Mouse (Mus musculus): ENCODE measurements around the gene Slc5a5. TPM values are rescaled to one million over a fixed set of nuclear protein-coding genes. Genes with fewer than 3 reads are reported as not detected.

The Slc5a5 gene
- polyA plus RNA-seq, 1 experiment from 2014 or later: 0.20 TPM

DNA sequence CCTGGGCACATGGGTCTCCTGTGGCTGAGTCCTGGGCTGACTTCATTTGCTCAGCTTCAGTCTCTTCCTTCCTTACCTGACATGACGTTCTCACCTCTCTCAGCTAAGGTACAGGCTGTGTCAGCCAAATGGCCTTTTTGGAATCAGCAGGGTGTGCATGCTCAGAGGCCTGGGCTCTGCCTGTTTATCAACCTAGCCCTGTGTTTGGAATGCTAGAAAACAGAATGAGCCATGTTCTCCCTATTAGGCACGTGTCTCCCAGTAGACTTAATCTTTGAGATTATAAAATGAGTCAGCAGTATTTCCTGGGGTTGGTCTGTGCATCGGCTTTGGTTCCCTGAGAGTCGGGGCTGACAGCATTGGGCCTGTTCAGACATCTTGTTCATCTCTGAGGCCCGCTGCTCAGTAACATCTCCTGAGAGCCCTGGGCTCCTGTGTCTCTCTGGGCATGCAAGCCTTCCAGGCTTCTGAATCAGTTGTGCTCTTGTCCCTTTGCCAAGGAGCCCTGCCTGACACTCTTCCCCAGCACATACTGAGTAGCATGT lies 36.3 kb upstream of the Slc5a5 start:
- 65% methylated on average over 5 of the region's 5 CpGs for WGBS
- no peak for ATAC-seq
- Histone ChIP-seq H3K9ac (ENCODE audit: low read depth, low read length) (no peak overlapping the region), H3K4me2 (replicated peaks; ENCODE audit: low read depth) (no peak overlapping the region), H3K27ac (ENCODE audit: low read depth, low read length) (no peak overlapping the region), H3K4me1 (replicated peaks; ENCODE audit: control insufficient read depth, insufficient read depth, low read length) (no peaks in the 10 kb centered on the region), H3K36me3 (ENCODE audit: control insufficient read depth, insufficient read depth) (no peaks in the 10 kb centered on the region), H3K27me3 (replicated peaks; ENCODE audit: control insufficient read depth, insufficient read depth, low read length) (no peaks in the 10 kb centered on the region), H3K4me3 (ENCODE audit: low read depth, low read length) (no peak overlapping the region), H3K9me3 (ENCODE audit: control insufficient read depth) (no peaks in the 10 kb centered on the region)
- no peak for TF ChIP-seq CTCF (IDR thresholded peaks at IDR 0.05; ENCODE audit: low read depth)

DNA sequence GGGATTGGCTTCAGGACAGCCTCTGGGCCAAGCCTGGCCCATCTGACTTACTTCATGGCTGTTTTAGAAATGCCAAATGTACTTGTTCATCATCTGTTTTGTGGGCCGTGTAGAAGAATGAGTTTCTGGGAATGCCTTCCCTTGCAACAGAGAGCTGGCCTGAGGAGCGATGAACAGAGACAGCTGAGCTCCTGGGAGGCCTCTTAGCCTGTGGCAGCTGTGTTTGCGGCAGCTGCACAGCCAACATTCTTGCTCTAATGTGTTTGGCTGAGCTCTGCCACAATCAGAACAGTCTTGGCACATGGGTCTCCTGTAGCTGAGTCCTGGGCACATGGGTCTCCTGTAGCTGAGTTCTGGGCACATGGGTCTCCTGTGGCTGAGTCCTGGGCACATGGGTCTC lies 35.5 kb upstream of the Slc5a5 start:
- no peak overlapping the region for H3K4me2 ChIP-seq (replicated peaks; ENCODE audit: low read depth)
- 71% methylated on average over 3 of the region's 3 CpGs for WGBS
- no peak for ATAC-seq
- H3K4me3 ChIP-seq (ENCODE audit: low read depth, low read length): no peak overlapping the region
- no peaks in the 10 kb centered on the region for H3K4me1 ChIP-seq (replicated peaks; ENCODE audit: control insufficient read depth, insufficient read depth, low read length)
- H3K27ac ChIP-seq (ENCODE audit: low read depth, low read length): no peak overlapping the region
- H3K9me3 ChIP-seq (ENCODE audit: control insufficient read depth): no peaks in the 10 kb centered on the region
- TF ChIP-seq CTCF (IDR thresholded peaks at IDR 0.05; ENCODE audit: low read depth): no peak
- H3K27me3 ChIP-seq (replicated peaks; ENCODE audit: control insufficient read depth, insufficient read depth, low read length): no peaks in the 10 kb centered on the region
- H3K36me3 ChIP-seq (ENCODE audit: control insufficient read depth, insufficient read depth): no peaks in the 10 kb centered on the region
- H3K9ac ChIP-seq (ENCODE audit: low read depth, low read length): no peak overlapping the region

DNA sequence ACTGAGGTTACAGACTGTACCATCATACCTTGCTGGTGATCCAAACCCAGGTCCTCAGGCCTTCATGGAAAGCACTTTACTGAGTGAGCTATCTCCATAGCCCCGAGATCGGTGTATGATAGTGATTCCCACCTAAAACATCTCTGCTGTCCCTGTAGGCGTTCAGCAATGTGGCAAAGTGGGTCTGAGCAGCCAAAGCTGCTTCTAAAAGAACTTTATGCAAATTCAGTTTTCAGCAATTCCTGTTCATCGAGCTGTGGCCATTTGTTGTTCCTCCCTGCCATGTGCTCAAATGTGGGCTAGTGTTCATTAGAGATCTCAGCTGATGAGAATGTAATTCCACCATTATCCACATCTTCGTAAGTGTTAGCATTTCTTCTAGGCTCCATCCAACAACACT lies 33.8 kb upstream of the Slc5a5 start:
- WGBS: 84% methylated on average over 5 of the region's 5 CpGs
- Histone ChIP-seq H3K27me3 (replicated peaks; ENCODE audit: control insufficient read depth, insufficient read depth, low read length) (no peaks in the 10 kb centered on the region), H3K4me1 (replicated peaks; ENCODE audit: control insufficient read depth, insufficient read depth, low read length) (no peaks in the 10 kb centered on the region), H3K4me3 (ENCODE audit: low read depth, low read length) (no peak overlapping the region), H3K9ac (ENCODE audit: low read depth, low read length) (no peak overlapping the region), H3K27ac (ENCODE audit: low read depth, low read length) (no peak overlapping the region), H3K36me3 (ENCODE audit: control insufficient read depth, insufficient read depth) (0 out of 2 replicates have a peak, but pooled peaks cover 1% of the 10 kb centered on the region), H3K9me3 (ENCODE audit: control insufficient read depth) (no peaks in the 10 kb centered on the region), H3K4me2 (replicated peaks; ENCODE audit: low read depth) (no peak overlapping the region)
- no peak for ATAC-seq
- TF ChIP-seq CTCF (IDR thresholded peaks at IDR 0.05; ENCODE audit: low read depth): no peak

DNA sequence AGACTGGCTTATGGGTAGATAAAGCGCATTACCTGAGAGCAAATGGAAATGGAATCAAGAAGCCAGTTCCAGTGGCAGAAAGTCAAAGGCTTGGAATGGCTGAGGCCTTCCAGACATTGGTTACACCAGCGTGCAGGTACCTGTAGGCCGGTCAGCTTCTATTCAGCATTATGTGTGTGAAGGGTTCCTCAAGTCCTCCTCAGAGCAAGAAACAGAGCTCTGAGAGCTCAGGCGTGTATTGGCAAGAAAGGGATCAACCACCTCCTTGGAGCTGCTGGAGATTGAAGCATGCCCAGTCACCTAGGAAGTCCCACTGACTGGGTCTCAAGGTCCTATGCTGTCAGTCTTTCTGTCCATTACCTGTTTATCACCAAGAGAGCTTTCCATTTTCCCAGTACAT lies 33.2 kb upstream of the Slc5a5 start:
- no peak for ATAC-seq
- no peak overlapping the region for H3K4me2 ChIP-seq (replicated peaks; ENCODE audit: low read depth)
- H3K4me1 ChIP-seq (replicated peaks; ENCODE audit: control insufficient read depth, insufficient read depth, low read length): no peaks in the 10 kb centered on the region
- 0 out of 2 replicates have a peak, but pooled peaks cover 5% of the 10 kb centered on the region for H3K36me3 ChIP-seq (ENCODE audit: control insufficient read depth, insufficient read depth)
- no peak overlapping the region for H3K4me3 ChIP-seq (ENCODE audit: low read depth, low read length)
- H3K27ac ChIP-seq (ENCODE audit: low read depth, low read length): no peak overlapping the region
- no peak overlapping the region for H3K9ac ChIP-seq (ENCODE audit: low read depth, low read length)
- TF ChIP-seq CTCF (IDR thresholded peaks at IDR 0.05; ENCODE audit: low read depth): no peak
- 90% methylated on average over 4 of the region's 4 CpGs for WGBS
- no peaks in the 10 kb centered on the region for H3K9me3 ChIP-seq (ENCODE audit: control insufficient read depth)
- no peaks in the 10 kb centered on the region for H3K27me3 ChIP-seq (replicated peaks; ENCODE audit: control insufficient read depth, insufficient read depth, low read length)

DNA sequence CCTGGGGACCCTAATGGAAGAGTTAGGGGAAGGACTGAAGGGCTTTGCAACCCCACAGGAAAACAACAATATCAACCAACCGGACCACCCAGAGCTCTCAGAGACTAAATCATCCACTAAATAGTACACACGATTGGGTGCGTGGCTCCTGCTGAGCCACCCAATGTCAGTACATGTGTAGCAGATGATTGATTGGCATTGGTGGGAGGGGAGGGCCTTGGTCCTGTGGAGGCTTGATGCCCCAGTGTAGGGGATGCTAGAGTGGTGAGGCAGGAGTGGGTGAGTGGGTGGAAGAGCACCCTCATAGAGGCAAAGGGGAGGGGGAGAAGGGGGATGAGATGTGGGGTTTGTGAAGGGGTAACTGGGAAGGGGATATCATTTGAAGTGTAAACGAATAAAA lies 31.6 kb upstream of the Slc5a5 start:
- no peaks in the 10 kb centered on the region for H3K9me3 ChIP-seq (ENCODE audit: control insufficient read depth)
- H3K4me3 ChIP-seq (ENCODE audit: low read depth, low read length): no peak overlapping the region
- 89% methylated on average over 4 of the region's 4 CpGs for WGBS
- H3K27ac ChIP-seq (ENCODE audit: low read depth, low read length): no peak overlapping the region
- H3K9ac ChIP-seq (ENCODE audit: low read depth, low read length): no peak overlapping the region
- no peak overlapping the region for H3K4me2 ChIP-seq (replicated peaks; ENCODE audit: low read depth)
- ATAC-seq: no peak
- no peaks in the 10 kb centered on the region for H3K27me3 ChIP-seq (replicated peaks; ENCODE audit: control insufficient read depth, insufficient read depth, low read length)
- H3K36me3 ChIP-seq (ENCODE audit: control insufficient read depth, insufficient read depth): 0 out of 2 replicates have a peak, but pooled peaks cover 5% of the 10 kb centered on the region
- H3K4me1 ChIP-seq (replicated peaks; ENCODE audit: control insufficient read depth, insufficient read depth, low read length): no peaks in the 10 kb centered on the region
- no peak for TF ChIP-seq CTCF (IDR thresholded peaks at IDR 0.05; ENCODE audit: low read depth)

DNA sequence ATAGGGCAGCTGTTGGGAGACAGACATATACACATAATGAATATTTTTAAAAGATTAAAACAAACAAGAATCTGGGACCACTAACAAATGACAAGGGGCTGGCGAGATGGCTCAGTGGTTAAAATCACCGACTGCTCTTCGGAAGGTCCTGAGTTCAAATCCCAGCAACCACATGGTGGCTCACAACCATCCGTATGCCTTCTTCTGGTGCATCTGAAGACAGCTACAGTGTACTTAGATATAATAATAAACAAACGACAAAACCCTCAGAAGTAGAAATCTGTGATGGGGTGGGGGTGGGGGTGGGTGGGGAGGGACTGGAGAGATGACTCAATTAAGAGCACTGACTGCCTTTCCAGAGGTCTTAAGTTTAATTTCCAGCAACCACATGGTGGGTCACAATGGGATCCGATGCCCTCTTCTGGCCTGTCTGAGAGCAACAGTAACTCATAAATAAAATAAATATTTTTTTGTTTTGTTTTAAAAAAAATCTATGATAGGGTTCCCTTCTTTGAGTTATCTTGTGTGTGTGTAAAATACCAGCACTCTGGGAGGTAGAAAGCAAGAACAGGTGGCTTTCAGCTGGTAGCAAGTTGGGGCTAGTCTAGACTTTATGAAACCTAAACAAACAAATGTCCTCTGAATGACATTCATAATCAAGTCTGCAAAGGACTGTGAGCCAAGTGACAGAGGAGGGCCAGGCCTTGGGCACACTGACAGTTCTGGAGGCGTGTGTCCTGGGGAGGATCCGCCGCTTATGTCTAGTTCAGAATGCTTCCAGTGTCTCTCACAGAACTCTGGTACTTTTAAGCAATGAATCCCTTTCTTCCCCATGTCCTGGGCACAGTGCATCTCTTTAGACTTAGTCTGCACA lies 27.7 kb upstream of the Slc5a5 start:
- H3K9me3 ChIP-seq (ENCODE audit: control insufficient read depth): no peaks in the 10 kb centered on the region
- H3K4me1 ChIP-seq (replicated peaks; ENCODE audit: control insufficient read depth, insufficient read depth, low read length): no peaks in the 10 kb centered on the region
- H3K27ac ChIP-seq (ENCODE audit: low read depth, low read length): no peak overlapping the region
- H3K9ac ChIP-seq (ENCODE audit: low read depth, low read length): no peak overlapping the region
- no peaks in the 10 kb centered on the region for H3K27me3 ChIP-seq (replicated peaks; ENCODE audit: control insufficient read depth, insufficient read depth, low read length)
- 87% methylated on average over 9 of the region's 9 CpGs for WGBS
- 0 out of 2 replicates have a peak, but pooled peaks have one; percentile 14 for TF ChIP-seq CTCF (IDR thresholded peaks at IDR 0.05; ENCODE audit: low read depth)
- no peak for ATAC-seq
- H3K36me3 ChIP-seq (ENCODE audit: control insufficient read depth, insufficient read depth): peaks cover 33% of the 10 kb centered on the region
- H3K4me2 ChIP-seq (replicated peaks; ENCODE audit: low read depth): no peak overlapping the region
- H3K4me3 ChIP-seq (ENCODE audit: low read depth, low read length): no peak overlapping the region

Measured in intestine, postnatal 0 days (tissue).